Mouse (Mus musculus): ENCODE results near the gene S100a1.

GRCm38 (mm10) chr3:90490696-90491256, 23.4 kb downstream of the S100a1 start, which contains the start of gene Snapin:
- TF ChIP-seq CTCF (IDR thresholded peaks at IDR 0.05; ENCODE audit: borderline replicate concordance, insufficient read depth, low read depth, low read length), result peak; percentile 81
- TF ChIP-seq POLR2A (IDR thresholded peaks at IDR 0.05; ENCODE audit: borderline replicate concordance, insufficient read depth, low read length), result peak; percentile 83
